Mouse (Mus musculus) lung, adult 2 months (tissue): ENCODE measurements around the gene Vmn1r67. TPM values are rescaled to one million over a fixed set of nuclear protein-coding genes. Genes with fewer than 3 reads are reported as not detected.

ENCODE experiments used
- DNase-seq: peaks from one replicate; pipeline ENCODE4 v3.0.0; 2022
- H3K4me1 ChIP-seq: fragments of 200-500 bp; 2 replicates; pipeline ENCODE4 v1.6.1; 2011; ENCODE audit warnings: low read length; ENCODE audit not compliant: control insufficient read depth, insufficient read depth
- H3K4me3 ChIP-seq: fragments of 200-500 bp; replicated peaks from 2 replicates; pipeline ENCODE3; 2011; ENCODE audit warnings: low read depth, mild to moderate bottlenecking, control low read depth, low read length; ENCODE audit errors: extremely low read depth
- CTCF ChIP-seq: fragments of 200-500 bp; IDR thresholded peaks from 2 replicates; pipeline ENCODE4 v1.5.1; 2011; ENCODE audit warnings: mild to moderate bottlenecking, low read length, control low read depth; ENCODE audit not compliant: insufficient read depth
- POLR2A ChIP-seq: fragments of 200-500 bp; IDR thresholded peaks from 2 replicates; pipeline ENCODE4 v1.6.1; 2011; ENCODE audit warnings: low read depth, mild to moderate bottlenecking, control low read depth, low read length, borderline replicate concordance; ENCODE audit errors: extremely low read depth
- WGBS: fragments of 180-500 bp; shearing (Covaris S2); methylation state at CpG from one replicate; pipeline ENCODE4 v1.1.7; 2018; 5-methylcytosine and 5-hydroxymethylcytosine counted together
- polyA plus RNA-seq: library from polyadenylated mRNA; depleted of rRNA; stranded (reverse); fragments of >200 nt; gene quantifications from 2 replicates; pipeline ENCODE4 v1.2.3, GENCODE M21; 2012; rRNA removed

The Vmn1r67 gene
- not detected in 2 replicates for polyA plus RNA-seq

- Histone ChIP-seq H3K4me3 (no peak within 1 kb of the TSS), H3K4me1 (no peaks in the 10 kb centered on the region)
- DNase-seq: no peak
- TF ChIP-seq CTCF: no peak
- TF ChIP-seq POLR2A: no peak
Observed at GRCm38 (mm10) chr7:10443031-10443430, at the start of gene Vmn1r67. Vmn1r67 (plus strand) TSS chr7:10443331.

GRCm38 (mm10) chr7:10458166-10458565 is 15.0 kb downstream of the Vmn1r67 start:
- no peak for DNase-seq
- H3K4me1 ChIP-seq: no peaks in the 10 kb centered on the region
- TF ChIP-seq POLR2A (no peak), CTCF (no peak)
- no peak overlapping the region for H3K4me3 ChIP-seq
- WGBS: 69% methylated on average over 3 of the region's 3 CpGs

- no peak for DNase-seq
- no peak overlapping the region for H3K4me3 ChIP-seq
- no peak for TF ChIP-seq CTCF
- TF ChIP-seq POLR2A: no peak
Observed at GRCm38 (mm10) chr7:10479813-10480212, 36.7 kb downstream of the Vmn1r67 start.

GRCm38 (mm10) chr7:10480588-10481233 is 37.6 kb downstream of the Vmn1r67 start:
- no peak overlapping the region for H3K4me3 ChIP-seq
- no peaks in the 10 kb centered on the region for H3K4me1 ChIP-seq
- 67% methylated on average over 18 of the region's 18 CpGs for WGBS
- TF ChIP-seq POLR2A: no peak
- no peak for TF ChIP-seq CTCF
- no peak for DNase-seq

More at GRCm38 (mm10) chr7:10479813-10480212, 36.7 kb downstream of the Vmn1r67 start:
- no peaks in the 10 kb centered on the region for H3K4me1 ChIP-seq

- Histone ChIP-seq H3K4me1 (no peaks in the 10 kb centered on the region), H3K4me3 (peak within 1 kb of the TSS; percentile 87)
- TF ChIP-seq CTCF: no peak
- no peak for TF ChIP-seq POLR2A
- 1% methylated on average over 33 of the region's 33 CpGs for WGBS
- DNase-seq: peak; percentile 38
Observed at GRCm38 (mm10) chr7:10494786-10495521, 51.8 kb downstream of the Vmn1r67 start, which contains the start of gene Zik1. Zik1 (minus strand) TSS chr7:10495394.

- Histone ChIP-seq H3K4me3 (no peak overlapping the region), H3K4me1 (no peaks in the 10 kb centered on the region)
- WGBS: 40% methylated on average over 6 of the region's 6 CpGs
- TF ChIP-seq CTCF (no peak), POLR2A (no peak)
- DNase-seq: no peak
Observed at GRCm38 (mm10) chr7:10495578-10495977, 52.4 kb downstream of the Vmn1r67 start.

Other genes with a start within 250 kb of the Vmn1r67 start
- gene Vmn1r66, start 165.3 kb upstream of the Vmn1r67 start, polyA plus RNA-seq: not detected in 2 replicates
- gene Zik1, start 52.1 kb downstream of the Vmn1r67 start, polyA plus RNA-seq: 0.19 and 0.37 TPM in 2 replicates
- not detected in 2 replicates for gene Vmn1r68, start 115.2 kb downstream of the Vmn1r67 start, polyA plus RNA-seq
- gene Vmn1r69, start 170.3 kb downstream of the Vmn1r67 start, polyA plus RNA-seq: not detected in 2 replicates
- gene Vmn1r70, start 188.2 kb downstream of the Vmn1r67 start, polyA plus RNA-seq: not detected in 2 replicates
- not detected in 2 replicates for gene Nlrp4b, start 244.5 kb downstream of the Vmn1r67 start, polyA plus RNA-seq